Mouse (Mus musculus): ENCODE data around the gene Syngr3.
"Not testable (repeated sequence)": the region's sequence is repeated elsewhere in the genome, so short reads cannot be mapped to it uniquely, and the experiment has no call there.

Gene Syngr3

GRCm38 (mm10) chr17:24676877-24677276 lies 12.9 kb downstream of the Syngr3 start:
- in situ Hi-C loops (cut with MboI, MseI) = no loop called here

GRCm38 (mm10) chr17:24676187-24676586 lies 13.6 kb downstream of the Syngr3 start:
- in situ Hi-C loops (cut with MboI, MseI) = no loop called here

GRCm38 (mm10) chr17:24674277-24674676 lies 15.5 kb downstream of the Syngr3 start:
- in situ Hi-C loops (cut with MboI, MseI) = no loop called here

- in situ Hi-C loops (cut with MboI, MseI) = no loop called here
Measured at GRCm38 (mm10) chr17:24672141-24672540, 17.6 kb downstream of the Syngr3 start.

GRCm38 (mm10) chr17:24671346-24671745 lies 18.4 kb downstream of the Syngr3 start:
- in situ Hi-C loops (cut with MboI, MseI) = no loop called here

GRCm38 (mm10) chr17:24670246-24670844 lies 19.4 kb downstream of the Syngr3 start:
- in situ Hi-C loops (cut with MboI, MseI) = no loop called here

GRCm38 (mm10) chr17:24669545-24670245 lies 20.1 kb downstream of the Syngr3 start, which contains the start of gene Zfp598:
Zfp598 (plus strand) TSS chr17:24669687.
- in situ Hi-C loops (cut with MboI, MseI) = no loop called here

- in situ Hi-C loops (cut with MboI, MseI) = not testable (repeated sequence)
Measured at GRCm38 (mm10) chr17:24669214-24669544, 20.6 kb downstream of the Syngr3 start.

- in situ Hi-C loops (cut with MboI, MseI) = no loop called here
Measured at GRCm38 (mm10) chr17:24667416-24667815, 22.3 kb downstream of the Syngr3 start.

- in situ Hi-C loops (cut with MboI, MseI) = not testable (repeated sequence)
Measured at GRCm38 (mm10) chr17:24667011-24667410, 22.7 kb downstream of the Syngr3 start.

- in situ Hi-C loops (cut with MboI, MseI) = no loop called here
Measured at GRCm38 (mm10) chr17:24658017-24658758, 31.6 kb downstream of the Syngr3 start, which contains the start of gene Npw. Npw (minus strand) TSS chr17:24658457.

GRCm38 (mm10) chr17:24654969-24655368 lies 34.8 kb downstream of the Syngr3 start:
- in situ Hi-C loops (cut with MboI, MseI) = no loop called here

- in situ Hi-C loops (cut with MboI, MseI) = no loop called here
Measured at GRCm38 (mm10) chr17:24653967-24654710, 35.6 kb downstream of the Syngr3 start.

- in situ Hi-C loops (cut with MboI, MseI) = no loop called here
Measured at GRCm38 (mm10) chr17:24651835-24652234, 37.9 kb downstream of the Syngr3 start.

GRCm38 (mm10) chr17:24650766-24651165 lies 39.0 kb downstream of the Syngr3 start:
- in situ Hi-C loops (cut with MboI, MseI) = no loop called here

- in situ Hi-C loops (cut with MboI, MseI) = no loop called here
Measured at GRCm38 (mm10) chr17:24650070-24650616, 39.6 kb downstream of the Syngr3 start, which contains the start of gene Slc9a3r2. Slc9a3r2 (minus strand) TSS chr17:24650327.

GRCm38 (mm10) chr17:24649581-24650069 lies 40.1 kb downstream of the Syngr3 start:
- in situ Hi-C loops (cut with MboI, MseI) = no loop called here

GRCm38 (mm10) chr17:24648731-24649377 lies 40.9 kb downstream of the Syngr3 start:
- in situ Hi-C loops (cut with MboI, MseI) = no loop called here

- in situ Hi-C loops (cut with MboI, MseI) = no loop called here
Measured at GRCm38 (mm10) chr17:24647493-24647892, 42.3 kb downstream of the Syngr3 start.

GRCm38 (mm10) chr17:24646381-24646780 lies 43.4 kb downstream of the Syngr3 start:
- in situ Hi-C loops (cut with MboI, MseI) = no loop called here

GRCm38 (mm10) chr17:24645916-24646315 lies 43.8 kb downstream of the Syngr3 start:
- in situ Hi-C loops (cut with MboI, MseI) = no loop called here
